Mouse (Mus musculus) stomach, postnatal 0 days (tissue): ENCODE data around the gene Atl2. TPM values are rescaled to one million over a fixed set of nuclear protein-coding genes. Genes with fewer than 3 reads are reported as not detected.
A peak's percentile ranks its signal among the peaks of the same experiment; 100 is the strongest.

Source experiments
- ATAC-seq: fragments of 200-750 bp; cut with Nextera tagmentation; 2 replicates; pipeline ENCODE4 v1.8.0; 2017; ENCODE audit not compliant: low FRiP score, low TSS enrichment
- DNase-seq: peaks from one replicate; pipeline ENCODE4 v3.0.0-alpha.2; 2016; ENCODE audit warnings: low spot score
- H3K27ac ChIP-seq: fragments of 300-500 bp; sonication (generic); replicated peaks from 2 replicates; pipeline ENCODE4 v1.5.1; 2014; ENCODE audit warnings: mild to moderate bottlenecking, control low read depth
- H3K27me3 ChIP-seq: fragments of 300-500 bp; sonication (generic); 2 replicates; pipeline ENCODE4 v1.6.1; 2014; ENCODE audit warnings: low read length; ENCODE audit not compliant: control insufficient read depth, insufficient read depth
- H3K36me3 ChIP-seq: fragments of 300-500 bp; sonication (generic); 2 replicates; pipeline ENCODE4 v1.6.1; 2014; ENCODE audit warnings: low read length, mixed read lengths; ENCODE audit not compliant: control insufficient read depth, insufficient read depth
- H3K4me1 ChIP-seq: fragments of 300-500 bp; sonication (generic); replicated peaks from 2 replicates; pipeline ENCODE4 v1.6.1; 2014; ENCODE audit warnings: antibody characterized with exemption; ENCODE audit not compliant: control insufficient read depth, insufficient read depth
- H3K4me2 ChIP-seq: fragments of 300-500 bp; sonication (generic); replicated peaks from 2 replicates; pipeline ENCODE4 v1.6.1; 2014; ENCODE audit warnings: low read depth, mild to moderate bottlenecking, control low read depth, moderate library complexity
- H3K4me3 ChIP-seq: fragments of 300-500 bp; sonication (generic); 2 replicates; pipeline ENCODE4 v1.5.1; 2014; ENCODE audit warnings: low read depth, low read length, control low read depth
- H3K9ac ChIP-seq: fragments of 300-500 bp; sonication (generic); 2 replicates; pipeline ENCODE4 v1.6.1; 2014; ENCODE audit warnings: mild to moderate bottlenecking, low read length, control low read depth, mixed read lengths
- H3K9me3 ChIP-seq: fragments of 300-500 bp; sonication (generic); 2 replicates; pipeline ENCODE4 v1.6.1; 2016; ENCODE audit warnings: low read length; ENCODE audit not compliant: control insufficient read depth
- CTCF ChIP-seq: IDR thresholded peaks from 2 replicates; pipeline ENCODE4 v1.5.1; 2016; ENCODE audit warnings: antibody characterized with exemption, low read depth, mild to moderate bottlenecking, moderate library complexity
- EP300 ChIP-seq: optimal IDR thresholded peaks from 2 replicates; pipeline ENCODE3; 2016; ENCODE audit warnings: antibody characterized with exemption
- WGBS: fragments of 180-500 bp; shearing (Covaris S2); extraction: QIAGEN DNeasy Blood & Tissue Kit; methylation state at CpG from one replicate; pipeline ENCODE4 v1.1.7; 2014; 5-methylcytosine and 5-hydroxymethylcytosine counted together
- polyA plus RNA-seq: library from polyadenylated mRNA; unstranded; fragments of >200 nt; fragmentation: Nextera tagmentation; extraction: Ambion mirVana; gene quantifications from 2 replicates; pipeline ENCODE4 v1.2.1, GENCODE M21; 2015

Gene Atl2
- polyA plus RNA-seq, 1 experiment from 2014 or later: 22.6 TPM

DNA sequence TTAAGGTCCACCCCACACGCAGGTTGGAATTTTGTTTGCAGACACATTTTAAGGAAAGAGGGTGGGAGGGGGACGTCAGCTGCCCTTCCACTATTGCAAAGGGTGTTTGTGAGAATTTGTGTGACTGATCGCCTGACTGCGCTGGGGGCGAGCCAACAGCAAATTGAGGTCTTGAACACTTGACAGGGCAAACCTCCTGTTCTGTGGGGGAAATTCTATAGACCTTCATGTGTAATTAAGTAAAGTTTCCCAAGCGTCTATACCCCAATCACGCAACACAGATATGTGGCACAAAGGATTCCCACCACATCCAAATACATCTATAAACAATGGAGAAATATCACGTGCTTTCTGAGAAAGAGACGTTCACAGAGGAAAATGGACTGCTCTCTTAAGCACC lies 85.5 kb downstream of the Atl2 start:
- Histone ChIP-seq H3K4me1 (no peaks in the 10 kb centered on the region), H3K9ac (no peak overlapping the region), H3K4me2 (no peak overlapping the region), H3K27me3 (no peaks in the 10 kb centered on the region), H3K27ac (no peak overlapping the region), H3K9me3 (no peaks in the 10 kb centered on the region), H3K4me3 (no peak overlapping the region), H3K36me3 (no peaks in the 10 kb centered on the region)
- ATAC-seq (no peak), DNase-seq (no peak)
- 77% methylated on average over 9 of the region's 9 CpGs for WGBS
- TF ChIP-seq EP300 (no peak), CTCF (no peak)

DNA sequence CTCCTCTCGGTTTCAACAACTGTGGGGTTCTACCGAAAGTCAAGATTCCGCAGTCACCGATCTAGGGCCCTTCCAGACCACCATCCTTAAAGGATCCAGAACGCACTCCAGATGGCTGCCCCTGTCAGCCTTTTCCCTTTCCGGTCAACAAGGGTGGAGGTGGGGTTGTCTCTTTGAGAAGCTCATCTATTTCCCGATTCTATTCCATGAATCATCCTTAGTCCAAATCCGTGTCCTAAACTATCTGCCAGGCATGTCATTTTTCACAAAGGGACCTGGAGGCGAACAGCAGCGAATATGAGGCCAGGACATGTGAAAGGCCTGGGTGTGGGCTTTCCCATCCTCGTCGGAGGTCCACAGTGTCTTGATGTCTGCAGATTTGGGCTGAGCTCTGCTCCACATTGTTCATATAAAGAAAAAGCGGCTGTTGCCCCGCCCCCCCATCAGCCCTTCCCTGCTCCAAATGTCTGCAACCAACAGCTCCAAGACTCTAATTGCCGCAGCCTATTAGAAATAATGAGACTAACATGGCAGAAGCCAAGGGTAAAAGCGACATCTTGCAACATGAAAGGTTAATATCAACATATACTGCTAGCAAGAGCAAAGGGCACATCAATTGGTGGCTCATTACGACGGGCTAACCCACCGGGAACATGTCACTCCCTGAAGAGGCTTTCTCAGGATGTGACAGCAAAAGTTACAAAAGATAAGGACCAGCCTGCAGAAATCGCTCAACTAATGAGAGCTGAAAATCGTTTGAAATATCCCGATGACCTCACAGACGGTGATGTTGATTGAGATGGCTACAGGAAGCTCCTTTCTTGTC lies 86.2 kb downstream of the Atl2 start:
- ATAC-seq (no peak; the same call in 1 of the 2 replicates), DNase-seq (no peak)
- H3K36me3 ChIP-seq: no peaks in the 10 kb centered on the region
- H3K9me3 ChIP-seq: no peaks in the 10 kb centered on the region
- no peak overlapping the region for H3K4me2 ChIP-seq
- H3K4me3 ChIP-seq: no peak overlapping the region
- 61% methylated on average over 23 of the region's 23 CpGs for WGBS
- H3K27ac ChIP-seq: no peak overlapping the region
- H3K4me1 ChIP-seq: no peaks in the 10 kb centered on the region
- no peak overlapping the region for H3K9ac ChIP-seq
- no peaks in the 10 kb centered on the region for H3K27me3 ChIP-seq
- TF ChIP-seq EP300: no peak
- no peak for TF ChIP-seq CTCF

DNA sequence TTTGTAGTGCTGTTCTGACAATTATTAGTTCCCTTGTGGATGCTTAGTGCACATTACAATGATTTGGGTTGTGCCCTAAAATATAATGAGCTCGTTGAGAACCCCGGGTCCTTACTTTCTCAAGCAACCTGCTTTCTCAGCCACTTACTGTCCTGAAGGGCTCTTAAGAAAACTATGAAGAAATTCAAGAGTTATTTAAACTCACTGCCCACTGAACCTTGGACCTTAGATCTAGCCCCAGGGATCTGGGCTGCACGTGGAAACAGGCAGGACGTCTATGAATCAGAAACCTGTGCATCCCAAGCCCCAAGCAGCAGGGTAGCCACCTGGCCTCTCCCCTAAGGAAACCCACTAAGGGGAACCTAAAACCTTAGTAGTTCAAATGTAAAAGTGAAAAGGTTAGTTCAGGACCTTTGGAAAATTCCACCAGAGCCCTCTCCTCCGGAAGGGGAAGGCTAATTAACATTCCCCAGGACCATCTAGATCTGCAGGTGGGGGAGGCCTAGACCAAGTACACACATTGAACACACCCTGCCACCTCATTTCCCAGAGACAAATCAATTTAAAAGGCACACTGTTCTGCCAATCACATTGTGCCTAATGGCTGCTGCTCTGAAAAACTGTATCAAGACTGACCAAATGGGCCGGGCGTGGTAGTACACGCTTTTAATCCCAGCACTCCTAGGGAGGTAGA lies 88.5 kb downstream of the Atl2 start:
- WGBS: 79% methylated on average over 8 of the region's 8 CpGs
- H3K27me3 ChIP-seq: no peaks in the 10 kb centered on the region
- no peaks in the 10 kb centered on the region for H3K36me3 ChIP-seq
- ATAC-seq (no peak), DNase-seq (no peak)
- no peak overlapping the region for H3K27ac ChIP-seq
- no peak overlapping the region for H3K4me3 ChIP-seq
- no peaks in the 10 kb centered on the region for H3K9me3 ChIP-seq
- no peaks in the 10 kb centered on the region for H3K4me1 ChIP-seq
- no peak overlapping the region for H3K9ac ChIP-seq
- TF ChIP-seq EP300 (no peak), CTCF (no peak)
- no peak overlapping the region for H3K4me2 ChIP-seq

DNA sequence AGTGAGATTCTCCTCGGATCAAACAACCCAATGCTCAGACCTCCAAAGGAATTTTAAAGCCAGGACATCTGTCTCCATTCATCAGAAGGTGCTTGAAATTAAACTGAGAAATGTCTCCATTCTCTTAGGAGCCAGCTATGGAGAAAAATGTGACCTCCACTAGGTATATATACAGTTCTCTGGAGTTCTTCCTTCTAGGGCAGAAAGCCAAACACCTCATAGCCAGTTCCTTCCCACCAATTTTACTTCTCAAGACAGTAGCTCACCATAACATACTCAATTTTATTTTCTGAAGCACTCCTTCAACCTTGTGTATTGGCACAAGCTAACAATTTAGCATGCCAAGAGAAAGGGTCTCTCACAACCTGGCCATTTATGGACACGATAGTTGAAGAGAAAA lies 91.2 kb downstream of the Atl2 start:
- Histone ChIP-seq H3K4me3 (no peak overlapping the region), H3K27ac (no peak overlapping the region), H3K4me2 (no peak overlapping the region), H3K9ac (no peak overlapping the region), H3K4me1 (no peaks in the 10 kb centered on the region), H3K36me3 (no peaks in the 10 kb centered on the region), H3K27me3 (no peaks in the 10 kb centered on the region), H3K9me3 (no peaks in the 10 kb centered on the region)
- ATAC-seq: no peak
- 42% methylated on average over 2 of the region's 2 CpGs for WGBS
- TF ChIP-seq CTCF (no peak), EP300 (no peak)
- no peak for DNase-seq

DNA sequence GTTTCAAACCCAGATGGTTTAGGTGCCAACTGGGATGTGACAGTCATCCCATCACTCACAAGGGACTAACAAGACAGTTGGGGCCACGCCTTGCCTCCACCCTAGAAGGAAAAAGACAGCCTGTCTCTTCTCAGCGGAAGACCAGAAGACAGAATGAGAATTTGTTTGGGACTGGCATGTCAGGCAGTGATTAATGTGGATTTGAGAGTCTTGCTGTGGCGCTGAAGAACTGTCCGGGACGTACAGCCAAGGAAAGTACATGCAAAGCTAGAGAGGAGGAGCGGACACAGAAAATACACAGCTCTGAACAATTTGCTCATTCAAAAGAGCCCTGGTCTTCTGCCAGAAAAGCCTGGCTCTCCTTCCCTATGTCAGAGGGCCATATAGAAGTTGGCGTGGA lies 93.9 kb downstream of the Atl2 start:
- no peak overlapping the region for H3K4me2 ChIP-seq
- ATAC-seq (no peak), DNase-seq (no peak)
- no peak overlapping the region for H3K4me3 ChIP-seq
- H3K27ac ChIP-seq: no peak overlapping the region
- no peak overlapping the region for H3K9ac ChIP-seq
- no peaks in the 10 kb centered on the region for H3K9me3 ChIP-seq
- TF ChIP-seq CTCF: no peak
- peak; percentile 4 for TF ChIP-seq EP300
- H3K4me1 ChIP-seq: no peaks in the 10 kb centered on the region
- no peaks in the 10 kb centered on the region for H3K36me3 ChIP-seq
- 39% methylated on average over 7 of the region's 7 CpGs for WGBS
- no peaks in the 10 kb centered on the region for H3K27me3 ChIP-seq

GRCm38 (mm10) chr17:79798831-79799230 lies 97.1 kb downstream of the Atl2 start:
- Histone ChIP-seq H3K9ac (no peak overlapping the region), H3K9me3 (no peaks in the 10 kb centered on the region), H3K4me1 (no peaks in the 10 kb centered on the region), H3K27me3 (no peaks in the 10 kb centered on the region), H3K4me2 (no peak overlapping the region), H3K36me3 (no peaks in the 10 kb centered on the region), H3K4me3 (no peak overlapping the region), H3K27ac (no peak overlapping the region)
- DNase-seq (no peak), ATAC-seq (no peak)
- 95% methylated on average over 10 of the region's 10 CpGs for WGBS
- TF ChIP-seq CTCF (no peak), EP300 (no peak)

Other genes with a start within 250 kb of the Atl2 start
- gene Cyp1b1, start 181.1 kb downstream of the Atl2 start, polyA plus RNA-seq: 5.5 and 6.9 TPM in 2 replicates
- 18.3 and 20.9 TPM in 2 replicates for gene Hnrnpll, start 166.2 kb upstream of the Atl2 start, polyA plus RNA-seq
- gene Galm, start 231.3 kb upstream of the Atl2 start, polyA plus RNA-seq: 31.6 and 34.3 TPM in 2 replicates